Mouse (Mus musculus): ENCODE data around the gene Ano9.

The Ano9 gene

DNA sequence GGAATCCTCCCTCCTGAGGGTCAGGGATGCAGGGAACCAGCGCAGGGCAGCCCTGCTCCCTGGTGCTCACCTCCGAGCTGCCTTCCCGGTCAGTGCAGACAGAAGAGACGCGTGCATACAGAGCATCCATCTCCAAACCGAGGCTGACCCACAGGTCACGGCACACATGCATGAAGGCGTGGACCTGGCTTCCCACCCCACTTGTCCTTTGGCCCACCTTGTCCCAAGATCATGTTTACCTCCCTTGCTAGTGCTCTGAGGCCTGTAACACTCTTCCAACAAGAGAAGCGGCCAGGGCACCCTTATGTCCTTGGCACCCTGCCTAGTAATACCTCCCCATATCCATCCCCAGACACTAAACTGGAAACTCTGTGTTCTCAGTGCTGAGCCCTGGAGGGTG is 1.7 kb downstream of the Ano9 start:
- in situ Hi-C loops (cut with MboI; ENCODE audit: unreplicated experiment in 2 of 2): no loop called here

DNA sequence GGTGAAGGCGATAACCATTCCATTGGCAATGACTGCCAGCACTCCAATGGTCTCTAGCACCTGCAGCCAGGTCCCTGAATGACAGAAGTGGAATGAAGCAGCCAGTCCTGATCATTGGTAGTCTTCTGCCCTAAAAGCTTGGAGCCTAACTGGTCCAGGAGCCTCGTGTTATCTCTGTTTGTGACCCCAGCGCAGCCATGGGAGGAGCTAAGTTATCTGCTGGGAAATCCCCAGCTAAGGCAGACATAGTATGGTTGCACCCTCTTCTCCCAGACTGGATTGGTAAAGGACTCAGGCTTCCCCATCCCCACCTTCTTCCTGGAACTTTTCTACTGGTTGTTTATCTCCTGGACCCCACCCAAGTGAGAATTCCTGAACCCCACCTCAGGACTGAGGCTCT is 14.4 kb downstream of the Ano9 start:
- in situ Hi-C loops (cut with MboI; ENCODE audit: unreplicated experiment in 2 of 2): no loop called here

DNA sequence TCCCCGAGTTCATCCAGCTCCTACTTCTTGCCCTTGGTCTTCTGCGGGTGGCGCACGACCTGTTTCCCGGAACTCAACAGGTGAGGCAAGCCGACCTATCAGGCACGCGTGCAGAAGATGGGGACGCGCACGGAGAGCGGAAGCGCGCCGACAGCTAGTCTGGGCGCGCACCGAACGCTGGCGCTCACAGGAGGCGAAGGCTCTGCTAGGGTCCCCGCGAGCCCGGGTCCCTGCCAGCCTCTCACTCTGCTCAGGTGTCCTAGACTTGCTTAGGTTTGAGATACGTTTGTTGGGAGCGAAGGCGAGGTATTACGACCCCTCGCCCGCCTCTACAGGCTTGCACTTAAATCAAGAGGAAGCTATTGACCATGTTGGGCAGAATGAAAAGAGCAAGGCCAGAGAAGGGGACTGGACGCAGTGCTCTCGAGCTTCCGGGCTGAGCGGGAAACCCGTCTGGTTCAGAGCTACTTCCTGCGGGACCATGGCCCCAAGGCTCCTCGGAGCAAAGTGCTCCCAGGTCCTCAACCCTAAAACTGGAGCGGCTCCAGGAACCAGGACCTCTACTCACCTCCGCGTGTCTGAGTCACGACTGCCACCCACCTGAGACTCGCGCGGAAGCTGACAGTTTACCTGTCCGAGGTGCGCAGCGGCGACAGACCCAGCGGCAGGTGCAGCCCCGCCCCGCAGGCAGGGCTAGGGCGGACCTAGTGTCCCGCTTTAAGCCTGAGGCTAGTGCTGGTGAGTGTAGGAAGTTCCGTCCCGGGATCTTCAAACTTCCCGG is 17.5 kb downstream of the Ano9 start, which contains the start of gene Sigirr:
TSS of gene Sigirr (minus strand) at position 662 of the 781 bp plus-strand sequence.
- in situ Hi-C loops (cut with MboI; ENCODE audit: unreplicated experiment in 2 of 2): loop anchor here (5.0 to 10.0 kb wide), 2 partner anchors 72 to 265 kb away; partner anchors contain the start of gene Rnh1 (in 1 of the 2)

DNA sequence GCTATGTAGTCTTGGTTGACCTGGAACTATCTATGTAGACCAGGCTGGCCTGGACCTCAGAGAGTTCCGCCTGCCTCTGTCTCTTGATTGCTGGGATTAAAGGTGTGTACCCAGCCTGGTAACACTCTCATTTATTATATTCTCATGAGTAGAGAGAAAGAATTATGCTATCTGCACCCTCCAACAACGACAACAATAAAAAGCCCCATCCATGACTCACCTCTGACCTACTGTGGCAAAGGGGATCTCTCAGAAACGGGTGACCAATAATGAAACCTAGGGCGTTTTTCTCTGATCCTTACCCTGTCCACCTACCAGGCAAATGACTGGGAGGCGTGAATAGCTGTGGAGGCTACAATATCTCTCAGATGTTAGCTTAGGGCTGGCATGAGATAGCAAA is 20.4 kb downstream of the Ano9 start:
- in situ Hi-C loops (cut with MboI; ENCODE audit: unreplicated experiment in 2 of 2): loop anchor here (5.0 to 10.0 kb wide), 2 partner anchors 75 to 268 kb away; partner anchors contain the start of gene Rnh1 (in 1 of the 2)

DNA sequence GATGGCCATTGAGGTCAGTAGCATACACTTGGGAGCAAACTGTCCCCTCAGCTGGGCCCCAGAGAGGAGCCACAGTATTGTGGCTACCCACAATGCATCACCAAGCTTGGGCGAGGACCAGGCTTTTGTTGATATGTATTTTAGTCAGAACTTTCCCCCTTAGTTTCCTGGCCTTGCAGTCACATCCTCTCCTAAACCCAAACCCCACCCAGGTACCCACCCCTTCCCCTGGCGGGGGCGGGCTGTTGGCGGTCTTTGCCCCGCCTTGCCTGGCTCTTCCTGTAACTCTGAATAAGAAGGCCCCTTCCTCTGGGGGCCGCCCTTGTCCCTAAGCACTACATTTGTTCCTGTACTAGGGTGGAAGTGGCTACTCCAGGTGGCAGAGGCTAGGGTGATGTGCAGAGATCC is 21.0 kb downstream of the Ano9 start:
- in situ Hi-C loops (cut with MboI; ENCODE audit: unreplicated experiment in 2 of 2): loop anchor here (5.0 to 10.0 kb wide), 2 partner anchors 76 to 268 kb away; partner anchors contain the start of gene Rnh1 (in 1 of the 2)

DNA sequence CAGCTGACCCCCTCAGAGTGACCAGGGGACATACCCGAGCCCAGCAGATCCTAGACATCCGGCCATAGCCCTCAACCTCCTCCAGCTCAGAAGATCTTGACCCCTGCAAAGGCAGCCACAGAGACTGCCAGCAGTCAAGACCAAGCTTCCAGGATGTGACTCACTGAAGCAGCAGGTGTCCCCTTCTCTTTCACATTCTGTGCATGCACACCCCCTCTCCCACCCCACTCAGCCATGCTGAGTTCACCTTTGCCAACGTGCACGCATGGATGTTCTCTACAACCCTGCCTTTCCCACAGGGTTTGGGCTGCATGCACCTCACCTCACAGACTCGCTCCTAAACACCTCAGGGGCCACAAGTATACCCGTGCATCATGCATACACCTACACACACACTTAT is 21.6 kb downstream of the Ano9 start:
- in situ Hi-C loops (cut with MboI; ENCODE audit: unreplicated experiment in 2 of 2): loop anchor here (5.0 to 10.0 kb wide), 2 partner anchors 76 to 269 kb away; partner anchors contain the start of gene Rnh1 (in 1 of the 2)

DNA sequence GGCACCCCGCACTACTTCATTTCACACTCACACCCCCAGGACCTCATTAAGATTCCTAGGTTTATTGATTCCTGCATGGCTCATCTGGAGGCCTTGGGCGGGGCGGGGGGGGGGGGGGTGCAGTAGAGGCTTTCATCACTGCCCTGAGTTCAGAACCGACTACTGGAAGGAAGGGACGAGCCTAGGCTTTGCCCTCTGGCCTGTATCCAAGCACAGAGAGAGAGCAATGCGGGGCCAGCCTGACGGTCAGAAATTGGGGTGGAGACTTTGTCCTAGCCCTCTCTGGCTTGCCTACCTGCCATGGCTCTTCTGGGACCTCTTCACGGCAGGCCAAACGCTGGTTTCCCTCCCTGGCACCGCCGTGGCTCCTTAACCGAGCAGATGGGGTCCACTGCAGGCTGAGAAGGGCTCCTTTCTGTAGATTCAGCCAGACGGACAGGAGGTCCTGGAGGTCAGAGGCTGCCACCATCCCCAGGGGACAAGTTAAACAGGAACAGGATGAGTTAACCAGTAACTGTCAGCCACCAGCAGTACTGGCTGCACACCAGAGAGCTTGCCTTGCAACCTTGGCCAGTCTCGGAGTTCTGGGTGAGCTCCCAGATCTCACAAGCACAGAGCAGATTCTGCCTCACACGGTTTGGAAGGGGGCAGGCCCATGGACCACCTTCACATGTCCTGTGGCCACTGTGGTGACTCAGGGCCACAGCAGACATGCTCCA is 23.0 kb downstream of the Ano9 start:
- in situ Hi-C loops (cut with MboI; ENCODE audit: unreplicated experiment in 2 of 2): loop anchor here (5.0 to 10.0 kb wide), 3 partner anchors 78 to 270 kb away; partner anchors contain the start of gene Rnh1 (in 1 of the 2)

DNA sequence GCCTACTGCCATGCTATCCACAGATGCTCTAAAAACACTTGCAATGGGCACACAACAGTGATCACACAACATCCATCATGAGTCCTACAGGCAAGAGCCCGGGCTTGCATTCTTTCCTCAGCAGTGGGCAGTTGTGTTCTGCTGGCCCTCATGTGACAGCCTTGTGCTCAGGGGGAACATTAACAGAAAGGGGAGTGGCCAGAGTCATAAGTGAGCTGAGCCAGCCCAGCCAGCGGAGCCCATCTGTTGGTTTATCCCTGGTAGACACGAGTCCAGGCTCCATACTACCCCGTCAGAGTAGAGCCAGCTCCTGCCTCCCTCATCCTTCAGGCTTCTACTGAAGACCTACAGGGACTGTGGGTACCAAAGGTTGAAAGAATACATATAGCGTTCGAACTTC is 23.7 kb downstream of the Ano9 start:
- in situ Hi-C loops (cut with MboI; ENCODE audit: unreplicated experiment in 2 of 2): loop anchor here (5.0 to 10.0 kb wide), 2 partner anchors 83 to 271 kb away; no protein-coding TSS in a partner anchor

DNA sequence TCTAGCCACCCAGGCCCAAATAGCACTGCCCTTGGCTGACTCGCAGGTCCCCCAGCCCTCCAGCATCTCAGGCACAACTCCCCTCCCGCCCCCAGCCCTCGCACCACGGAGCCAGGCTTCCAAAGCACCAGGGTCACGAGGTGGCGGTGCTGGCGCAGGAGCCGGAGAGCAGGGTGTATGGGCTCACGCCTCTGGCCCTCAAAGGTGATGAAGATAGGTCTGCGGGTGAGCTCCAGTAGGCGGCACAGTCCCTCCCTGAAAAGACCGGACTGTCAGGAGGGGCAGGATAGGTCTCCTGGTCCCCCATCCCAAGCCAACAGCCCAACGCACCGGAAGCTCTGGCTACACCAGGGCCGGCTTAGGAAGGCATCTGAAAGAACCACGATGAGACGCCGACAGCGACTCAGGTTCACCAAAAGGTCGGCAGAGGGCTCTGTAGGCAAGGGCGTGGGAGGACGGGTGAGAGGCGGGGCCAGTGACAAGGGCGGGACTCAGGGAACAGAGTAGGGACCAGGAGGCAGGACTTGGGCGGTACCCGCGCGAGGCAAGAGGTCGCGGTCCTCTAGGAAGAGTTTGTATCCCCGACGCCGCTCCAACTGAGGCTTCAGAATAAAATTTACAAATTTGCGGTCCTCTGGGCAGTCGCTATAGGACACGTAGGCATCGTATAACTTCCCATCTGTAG is 25.4 kb downstream of the Ano9 start:
- in situ Hi-C loops (cut with MboI; ENCODE audit: unreplicated experiment in 2 of 2): loop anchor here (5.0 to 10.0 kb wide), 2 partner anchors 85 to 273 kb away; no protein-coding TSS in a partner anchor

DNA sequence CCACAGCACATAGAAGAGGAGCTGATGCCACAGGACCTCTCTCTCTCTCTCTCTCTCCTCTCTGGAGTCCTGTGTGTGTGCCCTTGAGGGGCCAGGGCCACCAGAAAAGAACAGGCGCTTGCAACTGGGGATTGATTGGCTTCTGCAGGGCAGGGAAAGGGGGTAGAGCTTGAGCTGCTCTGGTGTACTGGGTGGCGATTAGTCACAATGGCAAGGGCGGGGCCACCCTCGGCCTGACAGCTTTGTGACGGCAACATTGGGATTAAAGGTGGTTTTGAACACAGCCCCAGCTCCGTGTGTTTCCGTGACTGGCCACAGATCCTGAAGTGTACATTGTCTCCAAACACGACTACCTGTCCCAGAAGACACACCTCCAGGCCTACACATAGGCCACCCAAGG is 27.4 kb downstream of the Ano9 start:
- in situ Hi-C loops (cut with MboI; ENCODE audit: unreplicated experiment in 2 of 2): loop anchor here (5.0 to 10.0 kb wide), 2 partner anchors 87 to 275 kb away; no protein-coding TSS in a partner anchor

DNA sequence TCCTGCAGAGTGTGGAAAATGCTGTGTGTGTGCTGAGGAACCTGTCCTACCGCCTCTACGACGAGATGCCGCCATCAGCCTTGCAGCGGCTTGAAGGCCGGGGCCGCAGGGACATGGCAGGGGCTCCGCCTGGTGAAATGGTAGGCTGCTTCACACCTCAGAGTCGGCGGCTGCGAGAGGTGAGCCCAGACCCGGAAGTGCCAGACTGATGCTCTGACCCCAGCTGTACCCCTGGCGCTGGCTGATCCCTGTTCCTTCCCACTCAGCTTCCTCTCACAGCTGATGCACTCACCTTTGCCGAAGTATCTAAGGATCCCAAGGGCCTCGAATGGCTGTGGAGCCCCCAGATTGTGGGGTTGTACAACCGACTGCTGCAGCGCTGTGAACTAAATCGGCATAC is 29.1 kb downstream of the Ano9 start:
- in situ Hi-C loops (cut with MboI; ENCODE audit: unreplicated experiment in 2 of 2): no loop called here

DNA sequence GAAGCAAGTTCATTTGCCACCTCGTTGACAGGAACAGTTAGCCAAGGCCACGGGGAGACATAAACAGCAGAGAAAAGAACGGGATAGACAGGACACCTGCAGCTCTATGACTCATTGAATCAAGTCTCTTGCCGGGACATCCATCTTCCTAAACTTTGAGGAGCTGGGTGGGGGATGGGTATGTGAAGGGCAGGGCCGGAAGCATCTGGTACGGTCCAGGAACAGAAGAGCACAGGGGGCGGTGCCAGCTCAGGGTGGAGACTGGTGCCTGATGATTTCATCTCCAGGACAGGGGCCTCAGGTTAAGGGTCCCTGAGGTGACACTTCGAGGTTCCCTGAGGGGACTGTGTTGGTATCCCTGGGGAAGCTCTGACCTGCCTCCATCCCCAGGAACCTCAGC is 29.7 kb downstream of the Ano9 start:
- in situ Hi-C loops (cut with MboI; ENCODE audit: unreplicated experiment in 2 of 2): no loop called here

DNA sequence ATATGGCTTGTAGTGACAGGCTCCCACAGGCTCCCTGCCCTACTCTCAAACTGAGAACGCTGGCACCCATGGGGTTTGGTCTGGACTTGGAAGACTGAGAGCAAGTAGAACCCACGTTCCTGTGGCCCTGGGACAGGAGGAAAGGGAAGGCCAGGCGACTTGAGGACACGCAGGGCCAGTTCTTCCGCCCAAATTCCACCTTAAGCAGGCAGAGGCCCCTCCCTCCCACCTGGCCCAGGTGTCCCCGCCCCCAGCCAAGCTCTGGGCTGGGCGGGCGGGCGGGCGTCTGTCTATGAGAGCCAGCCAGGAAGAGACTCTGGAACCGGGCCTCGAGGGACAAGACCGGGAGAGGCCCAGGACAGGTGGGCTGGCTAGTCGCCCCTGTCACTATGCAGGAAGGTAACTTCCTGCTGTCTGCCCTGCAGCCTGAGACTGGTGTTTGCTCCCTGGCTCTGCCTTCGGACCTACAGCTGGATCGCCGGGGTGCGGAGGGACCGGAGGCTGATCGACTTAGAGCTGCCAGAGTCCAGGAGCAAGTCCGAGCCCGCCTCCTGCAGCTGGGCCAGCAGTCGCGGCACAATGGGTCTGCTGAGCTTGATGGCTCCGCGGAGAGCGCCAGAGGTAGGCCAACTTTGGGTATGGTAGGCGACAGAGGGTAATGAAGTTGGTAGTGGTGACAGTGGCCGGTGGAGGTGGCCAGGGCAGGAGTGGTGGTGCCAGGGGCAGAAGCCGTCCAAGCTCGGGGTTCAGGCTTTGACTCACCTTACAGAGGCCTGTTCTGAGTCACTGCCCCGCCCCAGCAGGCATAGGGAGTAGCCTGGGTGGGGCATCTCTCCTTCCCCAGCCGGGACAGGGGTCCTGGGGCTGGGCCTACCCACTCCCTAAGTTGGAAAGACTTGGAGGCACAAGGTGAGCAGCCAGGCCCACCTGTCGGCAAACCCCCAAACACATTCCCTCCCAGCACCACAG is 37.8 kb downstream of the Ano9 start:
- in situ Hi-C loops (cut with MboI; ENCODE audit: unreplicated experiment in 2 of 2): no loop called here

DNA sequence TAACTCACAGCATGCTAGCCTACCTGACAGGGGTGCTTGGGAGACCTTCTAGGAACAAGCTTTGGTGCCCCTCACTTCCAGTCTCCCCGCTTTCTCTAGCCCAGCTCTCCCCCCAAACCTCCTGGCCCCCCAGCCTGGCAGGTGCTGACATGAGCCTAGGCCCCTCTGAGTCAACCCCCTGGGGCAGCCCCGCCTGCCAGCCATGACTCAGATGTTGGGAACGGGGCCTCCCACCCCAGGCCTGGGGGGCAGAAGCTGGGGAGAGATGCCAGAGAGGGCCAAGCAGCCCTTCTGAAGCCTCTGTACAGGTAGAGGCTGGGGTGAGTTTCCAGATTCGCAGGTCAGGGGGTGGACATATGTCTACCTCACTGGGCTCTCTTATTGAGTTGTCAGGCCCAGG is 38.7 kb downstream of the Ano9 start:
- in situ Hi-C loops (cut with MboI; ENCODE audit: unreplicated experiment in 2 of 2): no loop called here

DNA sequence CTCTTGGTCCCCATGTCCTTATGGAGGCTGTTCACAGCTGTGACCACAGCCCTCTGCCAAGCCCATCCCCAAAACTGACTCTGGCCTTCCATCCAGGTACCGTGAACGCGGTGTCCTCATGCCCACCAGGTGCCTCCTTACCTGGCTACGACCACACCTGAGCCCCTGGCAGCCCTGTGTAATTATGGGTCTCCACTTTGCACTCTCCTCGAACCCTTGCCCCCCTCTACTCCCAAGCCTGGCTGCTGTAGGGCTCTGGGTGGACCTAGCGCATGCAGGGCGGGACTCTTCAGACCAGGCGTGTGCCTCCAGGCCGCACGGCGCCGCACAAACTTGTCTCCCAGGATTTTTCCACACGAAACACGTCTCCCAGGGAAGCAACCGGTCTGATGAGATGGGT is 39.8 kb downstream of the Ano9 start, which contains the start of gene Pkp3:
TSS of gene Pkp3 (plus strand) at position 378 of the 400 bp plus-strand sequence.
- in situ Hi-C loops (cut with MboI; ENCODE audit: unreplicated experiment in 2 of 2): no loop called here

DNA sequence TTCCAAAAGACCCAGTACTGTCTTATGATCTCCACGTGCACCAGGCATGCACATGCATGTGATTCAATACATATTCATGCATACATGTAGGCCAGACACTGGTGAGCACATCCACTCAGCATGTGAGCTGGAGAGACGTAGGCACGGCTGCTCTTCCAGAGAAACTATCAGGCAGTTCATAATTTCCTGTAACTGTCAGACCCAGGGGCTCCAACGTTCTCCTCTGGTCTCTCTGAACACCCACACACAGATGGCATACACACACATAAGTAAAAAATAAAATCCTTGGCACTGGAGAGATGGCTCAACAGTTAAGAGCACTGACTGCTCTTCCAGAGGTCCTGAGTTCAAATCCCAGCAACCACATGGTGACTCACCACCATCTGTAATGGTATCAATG is 43.8 kb downstream of the Ano9 start:
- in situ Hi-C loops (cut with MboI; ENCODE audit: unreplicated experiment in 2 of 2): loop anchor here in 1 of 2 experiments (25.0 kb wide), 1 partner anchor 961 kb away; the partner anchor contains the start of genes Echs1, Fuom and Paox

DNA sequence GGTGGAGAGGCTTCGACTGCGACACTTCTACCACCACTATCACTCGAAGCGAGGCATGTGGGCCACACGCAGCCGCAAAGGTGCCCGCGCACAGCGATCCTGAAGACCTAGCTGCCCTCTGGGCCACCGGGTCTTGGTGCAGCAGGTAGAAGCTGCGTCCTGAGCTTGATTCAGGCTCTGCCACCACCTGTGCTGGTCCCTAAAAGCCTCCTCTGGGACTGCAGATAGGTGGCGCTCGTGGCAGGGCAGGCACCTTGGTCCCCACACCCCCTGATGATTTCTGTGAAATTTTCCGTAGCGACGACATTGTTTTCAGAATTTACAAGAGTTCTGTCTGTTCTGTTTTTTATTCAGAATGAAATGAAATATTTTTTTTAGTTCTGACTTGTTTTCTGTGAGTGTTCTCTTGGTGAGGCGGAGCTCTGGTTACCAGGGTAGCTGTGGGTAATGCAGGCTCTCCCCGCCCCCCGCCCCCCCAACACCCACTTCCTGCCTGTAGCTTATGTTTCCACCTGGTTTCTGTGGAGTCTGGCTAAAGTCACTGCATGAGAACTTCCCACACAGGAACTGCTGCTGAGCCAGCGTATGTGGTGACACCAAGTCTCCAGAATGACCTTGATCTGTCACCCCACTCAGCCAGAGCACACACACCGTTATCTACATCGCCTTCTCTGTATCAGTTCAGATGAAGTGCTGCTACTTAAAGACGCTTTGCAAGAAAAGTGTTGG is 45.4 kb downstream of the Ano9 start:
- in situ Hi-C loops (cut with MboI; ENCODE audit: unreplicated experiment in 2 of 2): loop anchor here in 1 of 2 experiments (25.0 kb wide), 1 partner anchor 960 kb away; the partner anchor contains the start of genes Echs1, Fuom and Paox

DNA sequence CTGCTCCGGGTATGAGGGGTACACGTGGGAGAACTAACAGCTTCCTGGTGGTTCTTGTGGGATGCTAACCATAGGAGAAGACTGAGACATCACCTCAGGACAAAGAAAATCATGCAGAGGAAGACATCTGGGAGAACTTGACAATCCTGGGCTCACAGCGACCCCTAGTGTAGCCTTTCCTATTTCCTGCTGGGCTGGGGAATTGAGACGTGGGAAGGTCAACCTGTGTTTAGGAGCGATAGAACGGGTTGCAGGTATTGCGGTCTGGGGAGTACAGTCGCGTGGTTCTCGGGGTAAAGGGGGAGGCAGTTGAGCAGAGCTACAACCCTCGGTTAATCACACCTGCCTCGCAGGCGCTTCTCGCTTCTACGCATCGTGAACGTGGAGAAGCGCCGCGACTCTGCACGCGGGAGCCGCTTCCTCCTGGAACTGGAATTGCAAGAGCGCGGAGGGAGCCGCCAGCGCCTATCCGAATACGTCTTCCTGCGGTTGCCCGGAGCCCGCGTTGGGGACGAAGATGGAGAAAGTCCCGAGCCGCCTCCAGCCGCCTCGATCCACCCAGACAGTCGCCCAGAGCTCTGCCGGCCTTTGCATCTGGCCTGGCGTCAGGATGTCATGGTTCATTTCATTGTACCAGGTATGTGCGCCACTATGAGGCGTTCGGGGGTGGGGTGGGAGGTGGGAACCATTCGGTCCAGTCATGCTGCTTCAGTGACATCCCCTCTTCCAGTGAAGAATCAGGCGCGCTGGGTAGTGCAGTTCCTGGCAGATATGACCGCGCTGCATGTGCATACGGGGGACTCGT is 47.3 kb downstream of the Ano9 start:
- in situ Hi-C loops (cut with MboI; ENCODE audit: unreplicated experiment in 2 of 2): loop anchor here in 1 of 2 experiments (25.0 kb wide), 1 partner anchor 958 kb away; the partner anchor contains the start of genes Echs1, Fuom and Paox
